Mouse (Mus musculus) bone marrow macrophage, adult 2 months (primary cell): Measurements from ENCODE around the gene Bcas2. TPM values are rescaled to one million over a fixed set of nuclear protein-coding genes. Genes with fewer than 3 reads are reported as not detected.
A peak's percentile ranks its signal among the peaks of the same experiment; 100 is the strongest.

Experiments
- H3K27ac ChIP-seq: 2 replicates; pipeline ENCODE4 v1.5.1; 2012; ENCODE audit warnings: low read depth, low read length; ENCODE audit not compliant: insufficient read depth
- H3K4me1 ChIP-seq: 2 replicates; pipeline ENCODE4 v1.6.1; 2012; ENCODE audit warnings: low read length; ENCODE audit not compliant: control insufficient read depth, insufficient read depth
- H3K4me3 ChIP-seq: 2 replicates; pipeline ENCODE4 v1.5.1; 2012; ENCODE audit warnings: mild to moderate bottlenecking, low read length, moderate library complexity; ENCODE audit not compliant: insufficient read depth
- CTCF ChIP-seq: IDR thresholded peaks from 2 replicates; pipeline ENCODE4 v1.5.1; 2012; ENCODE audit warnings: low read depth, mild to moderate bottlenecking, low read length, moderate library complexity
- POLR2A ChIP-seq: IDR thresholded peaks from 2 replicates; pipeline ENCODE4 v1.6.1; 2012; ENCODE audit warnings: mild to moderate bottlenecking, low read depth, low read length, borderline replicate concordance
- polyA plus RNA-seq: library from polyadenylated mRNA; stranded (reverse); fragments of >200 nt; gene quantifications from 2 replicates; pipeline ENCODE4 v1.2.4, GENCODE M21; 2012; ENCODE audit not compliant: missing spikeins, insufficient read depth, insufficient read length

Gene Bcas2
- 68.5 and 75.7 TPM in 2 replicates for polyA plus RNA-seq

DNA sequence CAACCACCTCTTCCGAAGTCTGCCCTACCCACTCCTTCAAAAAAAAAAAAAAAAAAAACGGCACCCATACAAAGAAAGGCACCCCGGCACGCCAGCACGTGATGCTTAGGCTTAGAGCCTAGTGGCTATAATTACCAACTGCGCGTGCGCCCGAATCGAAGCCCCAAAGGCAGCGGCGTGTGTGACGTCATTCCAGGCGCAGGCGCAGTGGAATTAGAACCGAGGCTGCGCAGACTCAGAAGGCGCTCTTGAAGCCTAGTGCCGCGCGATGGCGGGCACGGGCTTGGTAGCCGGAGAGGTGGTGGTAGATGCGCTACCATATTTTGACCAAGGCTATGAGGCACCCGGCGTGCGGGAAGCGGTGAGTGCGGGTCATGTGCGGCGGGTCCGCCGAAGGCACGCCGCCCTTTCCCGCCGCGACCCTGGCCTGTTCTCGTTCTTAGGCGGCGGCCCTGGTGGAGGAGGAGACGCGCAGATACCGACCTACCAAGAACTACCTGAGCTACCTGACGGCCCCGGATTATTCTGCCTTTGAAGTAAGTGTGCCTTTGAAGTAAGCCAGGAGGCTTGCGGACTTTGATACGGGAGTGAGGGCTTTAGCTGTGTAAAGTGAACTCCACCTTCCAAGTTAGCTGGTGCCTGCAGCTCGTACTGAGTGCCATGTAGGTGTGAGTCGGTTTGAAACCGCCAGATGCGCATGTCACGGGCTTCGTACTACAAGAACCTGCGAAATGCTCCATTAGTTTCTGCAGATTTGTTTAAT, at the start of gene Bcas2:
Gene Bcas2 (plus strand): TSS at position 151 of the 763 bp plus-strand sequence.
- Histone ChIP-seq H3K4me3 (peak within 1 kb of the TSS; percentile 81), H3K4me1 (peaks cover 9% of the 10 kb centered on the region), H3K27ac (peak within 1 kb of the TSS; percentile 53)
- TF ChIP-seq CTCF (0 out of 2 replicates have a peak, but pooled peaks have one; percentile 14), POLR2A (no peak; the same call in 1 of the 2 replicates)

DNA sequence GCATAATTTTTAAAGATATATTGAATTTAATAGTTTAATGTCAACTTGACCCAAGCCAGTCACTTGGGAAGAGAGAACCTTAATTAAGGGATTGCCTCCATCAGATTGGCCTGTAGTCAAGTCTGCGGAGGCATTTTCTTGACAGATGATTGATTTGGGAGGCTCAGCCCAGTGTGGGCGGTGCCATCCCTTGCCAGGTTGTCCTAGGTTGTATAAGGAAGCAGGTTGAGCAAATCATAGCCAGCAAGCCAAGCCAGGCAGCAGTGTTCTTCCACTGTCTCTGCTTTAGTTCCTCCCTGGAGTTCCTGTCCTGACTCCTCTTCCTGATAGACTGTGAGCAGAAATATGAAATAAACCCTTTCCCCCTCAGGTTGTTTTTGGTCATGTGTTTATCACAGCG, 47.8 kb upstream of the Bcas2 start:
- TF ChIP-seq POLR2A, result no peak
- no peak for TF ChIP-seq CTCF

DNA sequence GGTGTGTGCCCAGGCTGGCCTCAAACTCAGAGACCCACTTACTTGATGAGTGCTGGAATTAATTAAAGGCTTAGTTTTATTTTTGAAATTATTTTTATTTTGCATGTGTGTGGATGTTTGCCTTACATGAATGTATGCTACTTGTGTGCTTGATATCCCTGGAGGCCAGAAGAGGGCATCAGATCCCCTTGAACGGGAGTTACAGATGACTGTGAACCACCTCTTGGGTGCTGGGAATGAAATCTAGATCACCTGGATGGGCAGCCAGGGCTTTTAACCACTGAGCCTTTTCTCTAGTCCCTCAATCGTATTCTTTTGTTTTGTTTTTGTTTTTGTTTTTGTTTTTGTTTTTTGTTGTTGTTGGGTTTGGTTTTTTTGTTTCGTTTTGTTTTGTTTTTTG, 45.3 kb upstream of the Bcas2 start:
- H3K4me3 ChIP-seq, result no peak overlapping the region
- TF ChIP-seq CTCF, result no peak
- no peak for TF ChIP-seq POLR2A
- no peak overlapping the region for H3K27ac ChIP-seq
- H3K4me1 ChIP-seq, result peaks cover 41% of the 10 kb centered on the region

More for the DNA sequence above, 47.8 kb upstream of the Bcas2 start:
- peak overlapping the region; percentile 1 for H3K27ac ChIP-seq
- H3K4me3 ChIP-seq, result no peak overlapping the region
- peaks cover 29% of the 10 kb centered on the region for H3K4me1 ChIP-seq

DNA sequence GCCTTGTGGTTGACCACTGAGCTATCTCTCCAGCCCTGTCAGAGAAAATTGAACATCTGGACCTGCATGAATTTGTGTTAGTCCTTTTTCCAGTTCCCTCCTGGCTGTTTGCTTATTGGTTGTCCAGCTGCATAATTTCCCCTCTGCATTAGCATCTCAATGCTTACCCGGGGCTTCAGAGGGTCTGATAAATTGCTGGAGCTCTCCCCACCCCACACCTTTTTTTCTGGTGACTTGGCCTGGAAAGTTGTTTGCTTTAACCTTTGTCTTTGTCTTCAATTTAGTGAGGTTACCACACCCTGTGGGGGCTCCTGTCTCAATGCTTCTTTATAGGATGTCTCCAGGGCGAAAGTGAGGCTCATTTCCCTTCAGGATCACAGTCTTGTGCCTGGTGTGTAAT, 44.3 kb upstream of the Bcas2 start:
- Histone ChIP-seq H3K4me3 (no peak overlapping the region), H3K27ac (no peak overlapping the region), H3K4me1 (peaks cover 40% of the 10 kb centered on the region)
- no peak for TF ChIP-seq POLR2A
- TF ChIP-seq CTCF, result no peak

DNA sequence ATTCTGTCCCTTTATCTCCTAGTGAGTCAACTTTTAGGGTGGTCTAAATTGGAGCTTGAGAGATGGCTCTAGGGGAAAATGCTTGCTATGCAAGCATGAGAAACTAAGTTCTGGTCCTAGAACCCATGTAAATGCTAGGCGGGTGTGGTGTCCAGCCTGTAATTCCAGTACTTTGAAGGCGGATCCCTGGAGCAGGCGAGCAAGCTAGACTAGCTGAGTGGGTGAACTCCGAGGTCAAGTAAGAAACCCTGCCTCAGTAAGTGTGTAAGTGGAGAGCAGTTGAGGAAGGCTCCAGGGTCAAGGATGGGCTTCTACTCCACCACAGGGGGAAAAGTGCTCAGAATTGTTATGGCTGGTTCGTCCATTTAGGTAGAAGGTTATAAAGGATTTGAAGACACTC, 43.7 kb upstream of the Bcas2 start:
- Histone ChIP-seq H3K4me3 (no peak overlapping the region), H3K27ac (no peak overlapping the region), H3K4me1 (peaks cover 35% of the 10 kb centered on the region)
- no peak for TF ChIP-seq CTCF
- no peak for TF ChIP-seq POLR2A

DNA sequence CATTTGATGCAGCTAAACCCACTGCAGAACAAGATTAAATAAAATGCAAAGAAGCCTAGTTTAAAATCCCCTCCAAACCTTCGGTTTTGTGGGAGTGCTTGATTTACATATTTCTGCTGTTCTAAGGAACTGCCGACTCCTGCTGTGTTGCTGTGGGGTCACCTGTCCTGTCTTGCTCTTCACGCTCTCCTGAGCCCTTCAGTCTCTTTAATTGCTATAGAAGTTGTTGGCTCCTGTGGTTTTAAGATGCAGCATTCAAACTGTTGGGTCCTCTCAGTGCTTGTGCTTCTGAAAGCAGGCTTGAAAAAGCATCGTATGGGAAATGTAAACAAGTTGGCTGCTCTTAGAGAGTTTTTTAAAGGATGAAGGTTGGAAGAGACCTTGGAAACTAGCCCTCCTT, 43.2 kb upstream of the Bcas2 start:
- no peak for TF ChIP-seq POLR2A
- TF ChIP-seq CTCF, result no peak
- peaks cover 33% of the 10 kb centered on the region for H3K4me1 ChIP-seq

DNA sequence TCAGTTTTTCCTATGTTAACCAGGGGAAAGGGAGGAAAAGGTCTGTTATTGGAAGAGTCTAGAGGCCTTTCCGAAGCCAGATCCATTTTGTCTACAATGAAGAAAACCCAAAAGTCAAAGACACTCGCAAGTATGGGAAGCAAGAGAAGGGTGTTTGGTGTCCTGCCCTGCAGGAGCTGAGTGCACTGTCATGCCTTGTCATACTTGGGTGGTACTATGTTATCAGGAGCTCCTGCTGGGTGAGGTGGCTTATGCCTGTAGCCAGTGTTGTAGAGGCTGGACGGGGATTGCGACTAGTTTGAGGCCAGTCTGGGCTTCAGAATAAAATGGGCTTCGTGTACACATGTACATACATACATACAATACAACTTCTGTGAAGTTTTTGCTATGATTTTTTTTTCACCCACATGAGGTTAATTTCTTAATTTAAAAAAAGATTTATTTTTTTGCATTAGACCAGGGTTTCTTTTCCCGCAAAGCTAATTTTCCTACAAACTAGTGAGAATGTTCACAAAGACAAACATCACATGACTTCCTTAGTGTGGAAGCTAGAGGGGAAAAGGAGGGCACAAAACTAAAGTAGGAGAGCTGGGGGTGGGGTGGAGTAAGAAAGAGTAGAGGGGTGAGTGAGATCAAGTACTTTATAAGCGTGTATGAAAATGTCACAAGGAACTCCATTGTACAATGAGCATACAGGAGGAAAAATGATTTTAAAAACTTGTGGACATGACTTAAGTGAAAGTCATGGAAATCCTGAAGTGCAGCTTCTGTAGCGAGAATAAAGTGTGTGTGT, 41.9 kb upstream of the Bcas2 start:
- Histone ChIP-seq H3K4me3 (peak overlapping the region; percentile 39), H3K27ac (peak overlapping the region; percentile 84), H3K4me1 (peaks cover 25% of the 10 kb centered on the region)
- no peak for TF ChIP-seq POLR2A
- TF ChIP-seq CTCF, result no peak

More for the DNA sequence above, 43.2 kb upstream of the Bcas2 start:
- Histone ChIP-seq H3K4me3 (no peak overlapping the region), H3K27ac (no peak overlapping the region)

DNA sequence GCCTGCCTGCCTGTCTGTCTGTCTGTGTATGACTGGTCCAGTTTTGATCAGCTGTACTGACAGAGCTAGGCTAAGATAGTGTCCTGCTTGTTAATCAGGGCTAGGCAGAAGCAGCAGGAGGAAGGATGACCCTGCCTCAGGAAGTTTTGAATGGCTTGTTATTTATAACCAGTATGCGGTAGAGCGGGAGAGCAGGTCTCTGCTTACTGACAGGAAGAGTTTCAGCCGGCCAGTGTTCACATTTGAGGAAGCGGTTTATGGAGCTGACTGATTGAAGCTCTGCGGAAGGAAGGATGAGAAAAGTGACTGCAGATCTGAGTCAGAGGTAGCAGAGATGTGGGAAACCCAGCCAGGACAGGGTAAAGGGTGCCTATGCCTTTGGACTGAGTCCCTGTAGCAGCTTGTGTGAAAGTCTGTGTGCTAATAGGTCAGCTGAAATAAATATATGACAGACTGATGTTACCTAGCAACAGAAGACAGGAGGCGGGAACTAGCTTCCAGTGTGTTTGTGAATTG, 41.2 kb upstream of the Bcas2 start:
- peaks cover 25% of the 10 kb centered on the region for H3K4me1 ChIP-seq
- TF ChIP-seq POLR2A, result no peak
- no peak for TF ChIP-seq CTCF
- peak overlapping the region; percentile 84 for H3K27ac ChIP-seq
- H3K4me3 ChIP-seq, result peak overlapping the region; percentile 39

DNA sequence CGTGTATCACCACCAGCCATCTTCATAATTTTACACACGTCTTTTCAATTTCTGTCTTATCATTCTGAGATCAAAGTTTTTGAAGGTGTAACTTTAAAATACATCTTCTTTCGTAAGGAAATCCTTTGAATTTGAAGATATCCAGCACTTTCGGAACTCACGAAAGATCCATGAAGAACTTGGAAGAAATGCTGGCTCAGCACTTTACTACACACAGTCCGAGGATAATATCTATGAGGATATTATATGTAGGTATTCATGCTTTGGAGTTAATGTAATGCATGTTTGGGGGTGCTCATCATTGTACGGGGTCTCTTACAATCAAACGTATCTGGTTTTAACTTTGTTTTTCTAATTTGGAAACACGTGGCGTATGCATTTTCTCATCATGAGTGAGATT, 38.4 kb upstream of the Bcas2 start:
- no peak overlapping the region for H3K4me3 ChIP-seq
- peaks cover 22% of the 10 kb centered on the region for H3K4me1 ChIP-seq
- TF ChIP-seq POLR2A (no peak), CTCF (no peak)
- H3K27ac ChIP-seq, result no peak overlapping the region
